Comparison of ENCODE assay signal across 8 mouse cellular contexts in genomic region chr4:149444964-149445701, GRCm38 (mm10). TPM values are rescaled to one million over a fixed set of nuclear protein-coding genes. Genes with fewer than 3 reads are reported as not detected.
DNase-seq lines count a peak whose midpoint lies in the region; ATAC-seq and TF ChIP-seq lines count a peak whose summit lies in the region.

No protein-coding gene starts in this region.

- peaks cover 22% of the 10 kb centered on the region for H3K4me1 ChIP-seq in hindbrain, embryonic 10.5 days (replicated peaks)
- 0 out of 2 replicates have a peak, but pooled peaks cover 3% of the 10 kb centered on the region for H3K4me1 ChIP-seq in lung, postnatal 0 days (ENCODE audit: insufficient read depth, low read depth, low read length)

- no peak for TF ChIP-seq EP300 in lung, postnatal 0 days (IDR thresholded peaks at IDR 0.05)

- H3K27ac ChIP-seq in hindbrain, embryonic 10.5 days, result peak overlapping the region; percentile 95
- H3K27ac ChIP-seq in lung, postnatal 0 days (ENCODE audit: low read length), result peak overlapping the region; percentile 79

- peak; percentile 98 for TF ChIP-seq CTCF in lung, postnatal 0 days (IDR thresholded peaks at IDR 0.05)

- DNase-seq in MEL-GATA-1-ER (ENCODE audit: extremely low read depth, low read depth), result peak; percentile 69
- DNase-seq in cerebellum, adult 8-10 months, result peak; percentile 89
- DNase-seq in forelimb bud, embryonic 11.5 days (ENCODE audit: low read depth, low spot score), result peak; percentile 97
- DNase-seq in hindbrain, embryonic 10.5 days (ENCODE audit: low spot score), result peak; percentile 95
- DNase-seq in layer of hippocampus, adult 9-11 months, result peak; percentile 89
- peak; percentile 98 for DNase-seq in lung, postnatal 0 days (ENCODE audit: low spot score)
- peak; percentile 86 for DNase-seq in ovary, postnatal 14 days (ENCODE audit: low spot score)
- peak; percentile 89 for DNase-seq in thymus, postnatal 14 days

- no peaks in the 10 kb centered on the region for H3K36me3 ChIP-seq in hindbrain, embryonic 10.5 days
- no peaks in the 10 kb centered on the region for H3K36me3 ChIP-seq in lung, postnatal 0 days (ENCODE audit: insufficient read depth, low read length)

- ATAC-seq in lung, postnatal 0 days, result peak; percentile 99

- WGBS in hindbrain, embryonic 10.5 days, result under 1% methylated on average over 36 of the region's 36 CpGs
- 1% methylated on average over 36 of the region's 36 CpGs for WGBS in lung, postnatal 0 days

- no peaks in the 10 kb centered on the region for H3K27me3 ChIP-seq in hindbrain, embryonic 10.5 days (ENCODE audit: insufficient read depth, poor library complexity, severe bottlenecking)
- H3K27me3 ChIP-seq in lung, postnatal 0 days (replicated peaks; ENCODE audit: insufficient read depth, low read length), result no peaks in the 10 kb centered on the region

- H3K9me3 ChIP-seq in hindbrain, embryonic 10.5 days, result no peaks in the 10 kb centered on the region
- H3K9me3 ChIP-seq in lung, postnatal 0 days (ENCODE audit: low read length), result no peaks in the 10 kb centered on the region

- peak overlapping the region; percentile 49 for H3K4me3 ChIP-seq in hindbrain, embryonic 10.5 days
- H3K4me3 ChIP-seq in lung, postnatal 0 days (ENCODE audit: low read depth, low read length), result peak overlapping the region; percentile 26

- no peak overlapping the region; the same call in 1 of the 2 replicates for H3K9ac ChIP-seq in lung, postnatal 0 days (replicated peaks; ENCODE audit: low read depth)

- peak overlapping the region; percentile 50 for H3K4me2 ChIP-seq in lung, postnatal 0 days (replicated peaks; ENCODE audit: low read depth, low read length)

RNA-seq across cellular contexts. Expression of gene Rbp7, which starts 9.6 kb away (rescaled TPM):
- polyA plus RNA-seq in hindbrain, embryonic 10.5 days (2016; fragmentation: Nextera tagmentation; extraction: Ambion mirVana), result not detected in 2 replicates
- polyA plus RNA-seq in lung, postnatal 0 days (2015; fragmentation: Nextera tagmentation; extraction: Ambion mirVana), result 1.4 and 1.8 TPM in 2 replicates

RNA-seq across cellular contexts. Expression of gene Ube4b, which starts 18.6 kb away (rescaled TPM):
- polyA plus RNA-seq in hindbrain, embryonic 10.5 days (2016; fragmentation: Nextera tagmentation; extraction: Ambion mirVana), result 59.8 and 65.6 TPM in 2 replicates
- polyA plus RNA-seq in lung, postnatal 0 days (2015; fragmentation: Nextera tagmentation; extraction: Ambion mirVana), result 14.2 and 15.1 TPM in 2 replicates

RNA-seq across cellular contexts. Expression of gene Tmem274, which starts 32.0 kb away (rescaled TPM):
- 0.44 TPM in 1 of 2 replicates, not detected in the other for polyA plus RNA-seq in hindbrain, embryonic 10.5 days (2016; fragmentation: Nextera tagmentation; extraction: Ambion mirVana)
- polyA plus RNA-seq in lung, postnatal 0 days (2015; fragmentation: Nextera tagmentation; extraction: Ambion mirVana), result not detected in 2 replicates

RNA-seq across cellular contexts. Expression of gene Nmnat1, which starts 39.9 kb away (rescaled TPM):
- polyA plus RNA-seq in hindbrain, embryonic 10.5 days (2016; fragmentation: Nextera tagmentation; extraction: Ambion mirVana), result 17.0 TPM in 2 replicates
- polyA plus RNA-seq in lung, postnatal 0 days (2015; fragmentation: Nextera tagmentation; extraction: Ambion mirVana), result 6.3 TPM in 2 replicates

RNA-seq across cellular contexts. Expression of gene Lzic, which starts 39.9 kb away (rescaled TPM):
- polyA plus RNA-seq in hindbrain, embryonic 10.5 days (2016; fragmentation: Nextera tagmentation; extraction: Ambion mirVana), result 49.0 and 50.9 TPM in 2 replicates
- polyA plus RNA-seq in lung, postnatal 0 days (2015; fragmentation: Nextera tagmentation; extraction: Ambion mirVana), result 19.8 and 23.0 TPM in 2 replicates

Comparison
In these comparisons a context has a peak if more than half of its experiments do, and no peak if none do; other contexts are left out.
1. Peak in every context shown above with its lines: DNase-seq, ATAC-seq, H3K4me3 ChIP-seq and H3K27ac ChIP-seq.